Mouse (Mus musculus): ENCODE data around the gene Sh3bp1. TPM values are rescaled to one million over a fixed set of nuclear protein-coding genes. Genes with fewer than 3 reads are reported as not detected.

The Sh3bp1 gene
- polyA plus RNA-seq (2015; fragmentation: Nextera tagmentation; extraction: Ambion mirVana) = 18.8 and 19.5 TPM in 2 replicates

- H3K4me2 ChIP-seq = peak within 1 kb of the TSS; percentile 94
- no peaks in the 10 kb centered on the region for H3K27me3 ChIP-seq (replicated peaks)
- 1% methylated on average over 47 of the region's 47 CpGs for WGBS
- peaks cover 46% of the 10 kb centered on the region for H3K36me3 ChIP-seq
- peak within 1 kb of the TSS; percentile 84 for H3K27ac ChIP-seq (replicated peaks)
- ATAC-seq (ENCODE audit: extremely low read depth, insufficient number of reproducible peaks, low FRiP score, low TSS enrichment) = peak; percentile 52; the same call in 1 of the 2 replicates
- H3K9me3 ChIP-seq = no peaks in the 10 kb centered on the region
- H3K4me1 ChIP-seq = peaks cover 67% of the 10 kb centered on the region
- H3K9ac ChIP-seq = peak within 1 kb of the TSS; percentile 96
- H3K4me3 ChIP-seq = peak within 1 kb of the TSS; percentile 88
These were observed at the start of gene Sh3bp1 for GRCm38 (mm10) chr15:78899740-78900584. Gene Sh3bp1 (plus strand): TSS chr15:78899768.

- 63% methylated on average over 15 of the region's 15 CpGs for WGBS
- peaks cover 56% of the 10 kb centered on the region for H3K4me1 ChIP-seq
- ATAC-seq (ENCODE audit: extremely low read depth, insufficient number of reproducible peaks, low FRiP score, low TSS enrichment) = peak; percentile 7; the same call in 1 of the 2 replicates
- no peak overlapping the region for H3K4me3 ChIP-seq
- peaks cover 41% of the 10 kb centered on the region for H3K36me3 ChIP-seq
- H3K27me3 ChIP-seq (replicated peaks) = no peaks in the 10 kb centered on the region
- H3K4me2 ChIP-seq = no peak overlapping the region
- no peaks in the 10 kb centered on the region for H3K9me3 ChIP-seq
- H3K9ac ChIP-seq = 0 out of 2 replicates have a peak overlapping the region, but pooled peaks have one; percentile 10
- no peak overlapping the region; the same call in 1 of the 2 replicates for H3K27ac ChIP-seq (replicated peaks)
These were observed 49.3 kb upstream of the Sh3bp1 start for GRCm38 (mm10) chr15:78850059-78850824.

DNA sequence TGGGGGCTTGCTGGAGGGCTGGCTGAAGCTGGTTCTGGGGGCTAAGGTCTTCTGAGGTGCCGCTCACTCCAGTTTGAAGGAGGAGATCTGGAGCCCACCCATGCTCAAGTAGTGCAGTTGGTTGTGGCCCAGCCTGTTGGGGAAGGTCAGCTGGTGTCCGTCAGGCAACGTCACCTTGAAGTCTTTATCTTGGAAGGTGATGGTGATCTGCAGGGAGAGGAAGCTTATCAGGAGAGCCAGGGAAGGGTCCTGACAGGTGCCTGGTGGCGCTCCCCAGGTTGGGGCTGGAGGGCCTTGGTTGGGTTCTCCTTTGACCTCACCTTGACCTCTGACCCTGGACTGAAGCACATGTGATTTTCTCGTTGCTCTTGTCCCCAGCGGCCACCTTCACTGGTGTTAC, 48.6 kb upstream of the Sh3bp1 start:
- Histone ChIP-seq H3K4me2 (no peak overlapping the region), H3K9me3 (no peaks in the 10 kb centered on the region), H3K9ac (0 out of 2 replicates have a peak overlapping the region, but pooled peaks have one; percentile 10), H3K27ac (replicated peaks) (0 out of 2 replicates have a peak overlapping the region, but pooled peaks have one; percentile 28), H3K27me3 (replicated peaks) (no peaks in the 10 kb centered on the region), H3K4me3 (no peak overlapping the region), H3K36me3 (peaks cover 41% of the 10 kb centered on the region), H3K4me1 (peaks cover 49% of the 10 kb centered on the region)
- 38% methylated on average over 6 of the region's 6 CpGs for WGBS
- no peak for ATAC-seq (ENCODE audit: extremely low read depth, insufficient number of reproducible peaks, low FRiP score, low TSS enrichment)

DNA sequence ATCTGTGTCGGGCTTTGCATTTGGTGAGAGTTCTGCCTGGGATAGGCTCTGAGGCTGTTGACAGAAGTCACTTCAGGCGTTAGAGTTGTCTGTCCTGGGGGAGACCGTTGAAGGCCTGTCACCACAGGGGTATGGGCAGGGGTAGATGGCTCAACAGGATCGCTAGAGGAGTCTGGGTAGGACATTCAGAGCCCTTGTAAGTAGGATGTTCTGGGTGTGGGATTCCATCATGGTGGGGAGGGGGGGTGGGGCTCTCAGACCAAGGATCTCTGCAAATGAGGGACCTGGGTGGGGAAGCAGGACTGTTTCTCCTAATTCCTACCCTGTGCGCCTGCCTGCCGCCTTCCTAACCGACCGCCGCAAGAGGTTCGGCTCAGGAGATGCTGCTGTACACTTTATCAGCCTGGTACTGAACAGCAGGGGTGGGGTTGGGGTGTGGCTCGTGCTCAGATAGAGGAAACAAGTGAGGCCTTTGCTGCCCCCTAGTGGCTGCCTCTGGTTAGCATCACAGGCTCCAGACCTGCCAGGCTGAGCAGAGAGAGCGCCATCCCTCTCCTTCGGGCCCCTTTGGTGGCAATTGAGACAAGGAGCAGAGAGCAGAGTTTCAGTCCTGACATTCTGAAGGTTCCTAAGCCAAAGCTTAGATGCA, 47.9 kb upstream of the Sh3bp1 start:
- WGBS = 6% methylated on average over 13 of the region's 13 CpGs
- ATAC-seq (ENCODE audit: extremely low read depth, insufficient number of reproducible peaks, low FRiP score, low TSS enrichment) = peak; percentile 61
- Histone ChIP-seq H3K36me3 (peaks cover 36% of the 10 kb centered on the region), H3K9ac (peak overlapping the region; percentile 37; the same call in 1 of the 2 replicates), H3K27me3 (replicated peaks) (no peaks in the 10 kb centered on the region), H3K4me2 (peak overlapping the region; percentile 44), H3K4me3 (no peak overlapping the region), H3K27ac (replicated peaks) (no peak overlapping the region), H3K4me1 (peaks cover 43% of the 10 kb centered on the region), H3K9me3 (no peaks in the 10 kb centered on the region)

- Histone ChIP-seq H3K9ac (no peak within 1 kb of the TSS), H3K4me2 (no peak within 1 kb of the TSS), H3K27me3 (replicated peaks) (no peaks in the 10 kb centered on the region), H3K4me1 (peaks cover 31% of the 10 kb centered on the region), H3K36me3 (peaks cover 2% of the 10 kb centered on the region; the same call in 1 of the 2 replicates), H3K27ac (replicated peaks) (no peak within 1 kb of the TSS), H3K9me3 (no peaks in the 10 kb centered on the region), H3K4me3 (no peak within 1 kb of the TSS)
- WGBS = 64% methylated on average over 8 of the region's 8 CpGs
- ATAC-seq (ENCODE audit: extremely low read depth, insufficient number of reproducible peaks, low FRiP score, low TSS enrichment) = no peak
These were observed 44.1 kb upstream of the Sh3bp1 start, which contains the start of gene Lgals2 for GRCm38 (mm10) chr15:78855303-78855965. Gene Lgals2 (minus strand): TSS chr15:78855529.

- H3K4me2 ChIP-seq = no peak overlapping the region
- H3K9me3 ChIP-seq = no peaks in the 10 kb centered on the region
- WGBS = 77% methylated on average over 7 of the region's 7 CpGs
- no peaks in the 10 kb centered on the region for H3K27me3 ChIP-seq (replicated peaks)
- H3K36me3 ChIP-seq = no peaks in the 10 kb centered on the region
- ATAC-seq (ENCODE audit: extremely low read depth, insufficient number of reproducible peaks, low FRiP score, low TSS enrichment) = no peak
- H3K9ac ChIP-seq = no peak overlapping the region
- H3K27ac ChIP-seq (replicated peaks) = no peak overlapping the region
- peaks cover 17% of the 10 kb centered on the region for H3K4me1 ChIP-seq
- no peak overlapping the region for H3K4me3 ChIP-seq
These were observed 42.6 kb upstream of the Sh3bp1 start for GRCm38 (mm10) chr15:78857009-78857408.

DNA sequence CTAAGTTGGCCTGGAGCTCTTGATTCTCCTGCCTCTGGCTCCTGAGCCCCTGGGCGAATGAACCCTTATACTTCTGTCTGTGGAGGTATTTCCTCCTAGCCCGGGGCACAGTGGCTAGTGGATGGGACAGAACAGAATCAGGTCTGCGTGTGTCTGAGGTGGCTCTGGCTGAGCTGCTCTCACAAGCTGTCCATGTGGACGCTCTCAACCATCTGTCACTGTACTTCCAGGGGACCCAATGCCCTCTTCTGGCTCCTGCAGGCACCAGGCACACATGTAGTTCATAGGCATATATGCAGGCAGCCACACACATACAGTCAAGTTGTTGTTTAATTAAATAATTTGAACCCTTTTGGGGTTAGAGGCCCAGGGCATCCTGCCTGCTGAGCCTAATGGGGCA, 40.3 kb upstream of the Sh3bp1 start:
- no peak overlapping the region for H3K4me3 ChIP-seq
- 59% methylated on average over 4 of the region's 4 CpGs for WGBS
- no peak overlapping the region for H3K27ac ChIP-seq (replicated peaks)
- H3K9me3 ChIP-seq = no peaks in the 10 kb centered on the region
- H3K9ac ChIP-seq = no peak overlapping the region
- peaks cover 28% of the 10 kb centered on the region for H3K4me1 ChIP-seq
- no peaks in the 10 kb centered on the region for H3K36me3 ChIP-seq
- no peaks in the 10 kb centered on the region for H3K27me3 ChIP-seq (replicated peaks)
- no peak for ATAC-seq (ENCODE audit: extremely low read depth, insufficient number of reproducible peaks, low FRiP score, low TSS enrichment)
- no peak overlapping the region for H3K4me2 ChIP-seq

- WGBS = 35% methylated on average over 6 of the region's 6 CpGs
- H3K9ac ChIP-seq = no peak overlapping the region
- no peaks in the 10 kb centered on the region for H3K9me3 ChIP-seq
- H3K36me3 ChIP-seq = no peaks in the 10 kb centered on the region
- no peaks in the 10 kb centered on the region for H3K27me3 ChIP-seq (replicated peaks)
- H3K4me2 ChIP-seq = no peak overlapping the region
- no peak overlapping the region for H3K27ac ChIP-seq (replicated peaks)
- peaks cover 28% of the 10 kb centered on the region for H3K4me1 ChIP-seq
- H3K4me3 ChIP-seq = no peak overlapping the region
- no peak for ATAC-seq (ENCODE audit: extremely low read depth, insufficient number of reproducible peaks, low FRiP score, low TSS enrichment)
These were observed 39.9 kb upstream of the Sh3bp1 start for GRCm38 (mm10) chr15:78859714-78860113.

DNA sequence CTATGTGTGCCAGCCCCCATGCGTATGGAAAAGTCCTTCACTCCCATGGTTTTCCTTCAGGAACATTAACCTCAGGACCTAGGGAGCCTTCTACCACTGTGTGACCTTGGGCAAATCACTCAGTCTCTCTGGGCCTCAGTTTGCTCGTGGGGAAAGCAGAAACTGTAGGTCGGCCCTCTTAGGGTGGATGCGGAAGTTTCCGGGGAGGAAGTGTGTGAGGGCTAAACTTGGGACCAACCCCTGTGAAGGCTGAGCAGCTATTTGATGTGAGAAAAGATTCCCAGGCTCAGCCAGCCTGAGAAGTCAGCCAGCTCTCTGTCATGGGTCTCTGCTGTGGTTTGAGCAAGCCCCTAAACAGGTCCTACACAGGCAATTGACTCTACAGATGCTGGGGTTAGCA, 37.3 kb upstream of the Sh3bp1 start:
- ATAC-seq (ENCODE audit: extremely low read depth, insufficient number of reproducible peaks, low FRiP score, low TSS enrichment) = no peak
- no peaks in the 10 kb centered on the region for H3K36me3 ChIP-seq
- H3K9ac ChIP-seq = no peak overlapping the region
- no peaks in the 10 kb centered on the region for H3K9me3 ChIP-seq
- no peak overlapping the region; the same call in 1 of the 2 replicates for H3K27ac ChIP-seq (replicated peaks)
- H3K4me1 ChIP-seq = peaks cover 27% of the 10 kb centered on the region
- H3K27me3 ChIP-seq (replicated peaks) = no peaks in the 10 kb centered on the region
- no peak overlapping the region for H3K4me3 ChIP-seq
- H3K4me2 ChIP-seq = no peak overlapping the region
- 73% methylated on average over 5 of the region's 5 CpGs for WGBS

DNA sequence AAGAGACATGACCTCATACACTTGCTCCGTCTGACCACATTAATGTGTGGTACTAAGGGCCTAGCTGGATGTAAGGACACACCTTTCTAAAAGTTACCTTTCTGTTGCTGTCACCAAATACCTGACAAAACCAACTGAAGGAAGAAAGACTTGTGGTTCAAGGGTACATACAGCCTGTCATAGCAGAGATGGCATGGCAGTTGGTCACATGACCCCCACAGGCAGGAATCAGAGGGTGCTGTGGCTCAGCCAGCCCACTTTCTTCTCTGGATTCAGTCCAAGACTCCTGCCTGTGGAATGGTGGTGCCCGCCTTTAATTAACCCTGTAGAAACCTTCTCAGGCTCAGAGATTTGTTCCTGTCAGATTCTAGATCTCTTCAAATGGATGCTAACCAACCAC, 36.4 kb upstream of the Sh3bp1 start:
- no peak for ATAC-seq (ENCODE audit: extremely low read depth, insufficient number of reproducible peaks, low FRiP score, low TSS enrichment)
- WGBS = 48% methylated on average over 2 of the region's 2 CpGs

More for the DNA sequence above, 36.4 kb upstream of the Sh3bp1 start:
- Histone ChIP-seq H3K36me3 (no peaks in the 10 kb centered on the region), H3K9ac (no peak overlapping the region), H3K4me2 (no peak overlapping the region), H3K4me3 (no peak overlapping the region), H3K9me3 (no peaks in the 10 kb centered on the region), H3K27ac (replicated peaks) (no peak overlapping the region), H3K27me3 (replicated peaks) (no peaks in the 10 kb centered on the region), H3K4me1 (peaks cover 25% of the 10 kb centered on the region)
